Mouse (Mus musculus) left cerebral cortex, adult 2 months (tissue): ENCODE data around the gene Gabpa. TPM values are rescaled to one million over a fixed set of nuclear protein-coding genes. Genes with fewer than 3 reads are reported as not detected.
A peak's percentile ranks its signal among the peaks of the same experiment; 100 is the strongest.

Experiments
- DNase-seq, 2 experiments: peaks; one replicate each; pipeline ENCODE4 v3.0.0; 2021 to 2022; ENCODE audit warnings: low spot score in 2 of 2, mixed read lengths in 1 of 2; ENCODE audit errors: extremely low spot score in 1 of 2
- H3K27ac ChIP-seq: fragments of 200-600 bp; 2 replicates; pipeline ENCODE4 v1.8.1; 2022
- H3K4me3 ChIP-seq: fragments of 200-600 bp; 2 replicates; pipeline ENCODE4 v1.8.1; 2022
- CTCF ChIP-seq: fragments of 200-600 bp; IDR thresholded peaks from 2 replicates; pipeline ENCODE4 v1.8.1; 2022; ENCODE audit warnings: antibody characterized with exemption, mild to moderate bottlenecking, moderate library complexity
- intact Hi-C: fragments of 180-260 bp; cut with DNase I; formaldehyde crosslinking; loops from one replicate; pipeline ENCODE4 v1.15.1; 2025
- long read RNA-seq, 2 experiments: library from polyadenylated mRNA; stranded (forward); transcript quantifications; one replicate each; pipeline ENCODE4 v2.0.0; 2021; ENCODE audit warnings: borderline mapping rate in 2 of 2
- total RNA-seq, 2 experiments: library from RNA; stranded (reverse); gene quantifications; 2 replicates each; pipeline ENCODE4 v1.2.3; 2021

Gene Gabpa
- total RNA-seq, result 10 to 100 TPM; 18.2 to 22.2 TPM
- long read RNA-seq, experiment 1, full-length matches to known transcripts, result 24 of 25 reads
- long read RNA-seq, experiment 1, partial matches to known transcripts, result 1 of 25 reads
- long read RNA-seq, experiment 1, other reads (novel, unspliced or antisense), result 0 of 25 reads
- long read RNA-seq, experiment 2, full-length matches to known transcripts, result 15 of 16 reads
- long read RNA-seq, experiment 2, partial matches to known transcripts, result 0 of 16 reads
- long read RNA-seq, experiment 2, other reads (novel, unspliced or antisense), result 1 of 16 reads

GRCm38 (mm10) chr16:84834745-84835440 is at the start of gene Gabpa:
TSS of gene Gabpa (plus strand) at chr16:84834925.
- H3K27ac ChIP-seq, result peak within 1 kb of the TSS; percentile 100
- no peak for TF ChIP-seq CTCF
- peak within 1 kb of the TSS; percentile 100 for H3K4me3 ChIP-seq
- peak; percentile 88 to 92 for DNase-seq
- intact Hi-C loops, result loop anchor here (1.0 to 10.0 kb wide), 2 partner anchors 100 to 340 kb away; partner anchors contain the start of genes App and Mrpl39

- Histone ChIP-seq H3K27ac (no peak overlapping the region), H3K4me3 (no peak overlapping the region)
- DNase-seq, result no peak
- no peak for TF ChIP-seq CTCF
- intact Hi-C loops, result no loop called here
These were observed 49.8 kb upstream of the Gabpa start for GRCm38 (mm10) chr16:84784966-84785365.

- no peak overlapping the region for H3K4me3 ChIP-seq
- intact Hi-C loops, result no loop called here
- no peak for TF ChIP-seq CTCF
These were observed 44.0 kb upstream of the Gabpa start for GRCm38 (mm10) chr16:84790595-84791165.

GRCm38 (mm10) chr16:84793401-84793800 is 41.3 kb upstream of the Gabpa start:
- intact Hi-C loops, result no loop called here

More at GRCm38 (mm10) chr16:84790595-84791165, 44.0 kb upstream of the Gabpa start:
- DNase-seq, result no peak
- H3K27ac ChIP-seq, result no peak overlapping the region

GRCm38 (mm10) chr16:84795337-84795736 is 39.4 kb upstream of the Gabpa start:
- Histone ChIP-seq H3K27ac (no peak overlapping the region), H3K4me3 (no peak overlapping the region)
- no peak for TF ChIP-seq CTCF
- DNase-seq, result no peak
- intact Hi-C loops, result no loop called here

More at GRCm38 (mm10) chr16:84793401-84793800, 41.3 kb upstream of the Gabpa start:
- no peak for TF ChIP-seq CTCF
- DNase-seq, result no peak
- H3K27ac ChIP-seq, result no peak overlapping the region
- H3K4me3 ChIP-seq, result no peak overlapping the region

- H3K4me3 ChIP-seq, result no peak overlapping the region
- intact Hi-C loops, result no loop called here
- H3K27ac ChIP-seq, result no peak overlapping the region
- no peak for DNase-seq
- TF ChIP-seq CTCF, result no peak
These were observed 38.0 kb upstream of the Gabpa start for GRCm38 (mm10) chr16:84796678-84797077.

GRCm38 (mm10) chr16:84800038-84800437 is 34.7 kb upstream of the Gabpa start:
- TF ChIP-seq CTCF, result no peak
- intact Hi-C loops, result no loop called here
- H3K27ac ChIP-seq, result no peak overlapping the region
- no peak for DNase-seq
- no peak overlapping the region for H3K4me3 ChIP-seq

GRCm38 (mm10) chr16:84802217-84802616 is 32.5 kb upstream of the Gabpa start:
- no peak overlapping the region for H3K27ac ChIP-seq
- H3K4me3 ChIP-seq, result no peak overlapping the region
- no peak for DNase-seq
- no peak for TF ChIP-seq CTCF
- intact Hi-C loops, result no loop called here

- Histone ChIP-seq H3K4me3 (no peak overlapping the region), H3K27ac (peak overlapping the region; percentile 13; the same call in 1 of the 2 replicates)
- intact Hi-C loops, result no loop called here
- DNase-seq, result no peak
- TF ChIP-seq CTCF, result no peak
These were observed 29.9 kb upstream of the Gabpa start for GRCm38 (mm10) chr16:84804866-84805265.

GRCm38 (mm10) chr16:84806175-84806574 is 28.6 kb upstream of the Gabpa start:
- intact Hi-C loops, result no loop called here

GRCm38 (mm10) chr16:84807874-84808273 is 26.9 kb upstream of the Gabpa start:
- intact Hi-C loops, result no loop called here
- Histone ChIP-seq H3K27ac (no peak overlapping the region), H3K4me3 (no peak overlapping the region)
- no peak for TF ChIP-seq CTCF
- DNase-seq, result no peak

More at GRCm38 (mm10) chr16:84806175-84806574, 28.6 kb upstream of the Gabpa start:
- TF ChIP-seq CTCF, result no peak
- no peak overlapping the region for H3K4me3 ChIP-seq
- DNase-seq, result no peak
- no peak overlapping the region for H3K27ac ChIP-seq

- intact Hi-C loops, result no loop called here
- TF ChIP-seq CTCF, result no peak
- DNase-seq, result no peak
- Histone ChIP-seq H3K27ac (no peak overlapping the region), H3K4me3 (no peak overlapping the region)
These were observed 24.5 kb upstream of the Gabpa start for GRCm38 (mm10) chr16:84810254-84810653.
